Mouse (Mus musculus): ENCODE results near the gene Krtcap2.
"Not testable (repeated sequence)": the region's sequence is repeated elsewhere in the genome, so short reads cannot be mapped to it uniquely, and the experiment has no call there.

Krtcap2 gene

DNA sequence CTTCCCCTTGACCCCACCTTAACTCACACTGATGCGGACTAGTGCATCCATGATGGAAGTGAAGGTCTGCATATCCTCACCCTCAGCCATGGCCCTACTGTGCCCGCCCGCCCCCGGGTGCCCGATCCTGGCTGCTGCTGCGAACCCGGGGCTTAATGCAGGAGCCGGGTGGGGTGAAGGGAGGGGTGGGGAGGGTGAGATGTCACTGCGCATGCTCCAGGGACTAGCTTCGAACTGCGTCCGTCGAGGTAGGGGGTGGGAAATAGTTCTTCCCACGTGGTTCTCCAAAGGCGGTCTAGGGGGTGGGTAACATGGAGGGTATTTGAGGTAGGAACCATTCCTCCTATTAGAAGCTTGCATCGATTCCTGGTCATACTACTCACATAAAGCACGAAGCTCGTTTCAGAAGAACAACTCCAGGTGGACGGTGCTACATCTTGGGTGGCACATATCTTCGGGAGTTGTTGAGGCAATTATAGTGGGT lies at the start of gene Krtcap2:
Krtcap2 (plus strand) TSS at position 279 of the 484 bp plus-strand sequence.
- peak; percentile 80 for DNase-seq

- peak; percentile 92 for DNase-seq
Observed at GRCm38 (mm10) chr3:89195979-89196877, 49.5 kb upstream of the Krtcap2 start.

DNA sequence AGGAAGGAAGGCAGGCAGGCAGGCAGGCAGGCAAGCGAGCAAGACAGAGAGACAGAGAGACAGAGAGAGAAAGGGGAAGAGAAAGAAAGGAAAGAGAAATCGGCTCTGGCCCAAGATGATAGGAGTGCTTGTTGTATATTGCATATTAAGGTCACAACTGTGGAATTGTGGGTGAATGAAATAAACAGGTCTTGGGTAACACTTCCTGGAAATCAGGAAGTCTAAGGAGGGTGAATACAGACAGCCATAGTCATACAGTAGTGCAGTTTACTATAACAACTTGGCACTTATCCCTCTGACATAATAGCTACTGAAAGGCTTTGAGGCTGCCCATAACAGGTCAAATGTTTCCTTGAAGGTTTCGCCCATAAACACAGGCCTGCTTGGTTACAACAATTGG lies 45.9 kb upstream of the Krtcap2 start:
- DNase-seq: no peak

DNA sequence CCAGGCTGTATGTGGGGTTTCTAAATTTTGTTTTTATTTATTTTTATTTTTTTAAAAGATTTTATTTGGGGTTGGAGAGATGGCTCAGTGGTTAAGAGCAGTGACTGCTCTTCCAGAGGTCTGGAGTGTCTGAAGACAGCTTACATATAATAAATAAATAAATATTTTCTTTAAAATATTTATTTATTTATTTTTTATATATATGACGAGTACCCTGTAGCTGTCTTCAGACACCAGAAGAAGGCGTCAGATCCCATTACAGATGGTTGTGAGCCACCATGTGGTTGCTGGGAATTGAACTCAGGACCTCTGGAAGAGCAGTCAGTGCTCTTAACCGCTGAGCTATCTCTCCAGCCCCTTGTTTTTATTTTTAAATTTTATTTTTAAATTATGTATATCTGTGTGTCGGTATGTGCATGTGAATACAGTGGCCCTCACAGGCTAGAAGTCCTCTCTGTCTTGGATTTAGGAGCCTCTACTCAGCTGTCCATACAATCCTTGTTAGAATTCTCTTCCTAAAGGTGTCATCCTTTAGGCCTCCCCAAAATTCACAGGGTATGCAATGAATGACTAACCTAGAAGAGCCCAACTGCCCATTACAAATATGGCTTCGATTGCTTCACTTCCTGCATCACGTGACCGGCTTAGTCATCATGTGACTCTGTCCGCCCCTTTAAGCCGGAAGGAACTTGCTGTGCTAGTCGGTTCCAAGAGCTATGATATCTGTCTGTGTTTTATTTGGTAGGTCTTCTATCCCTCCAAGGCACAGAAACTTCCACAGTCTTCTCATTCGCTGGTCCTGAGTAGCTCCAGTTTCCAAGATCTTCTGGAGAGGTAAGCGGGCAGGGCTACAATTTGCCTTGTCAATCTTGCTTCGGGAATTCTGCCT lies 43.3 kb upstream of the Krtcap2 start, which contains the start of gene Gba:
Gba (plus strand) TSS at position 676 of the 889 bp plus-strand sequence.
- peak; percentile 88 for DNase-seq

- DNase-seq: no peak
Observed at GRCm38 (mm10) chr3:89203142-89203514, 42.6 kb upstream of the Krtcap2 start.

- no peak for DNase-seq
Observed at GRCm38 (mm10) chr3:89206079-89206478, 39.7 kb upstream of the Krtcap2 start.

GRCm38 (mm10) chr3:89206695-89207094 lies 39.1 kb upstream of the Krtcap2 start:
- DNase-seq: no peak

GRCm38 (mm10) chr3:89208075-89208657 lies 37.6 kb upstream of the Krtcap2 start:
- DNase-seq: no peak

DNA sequence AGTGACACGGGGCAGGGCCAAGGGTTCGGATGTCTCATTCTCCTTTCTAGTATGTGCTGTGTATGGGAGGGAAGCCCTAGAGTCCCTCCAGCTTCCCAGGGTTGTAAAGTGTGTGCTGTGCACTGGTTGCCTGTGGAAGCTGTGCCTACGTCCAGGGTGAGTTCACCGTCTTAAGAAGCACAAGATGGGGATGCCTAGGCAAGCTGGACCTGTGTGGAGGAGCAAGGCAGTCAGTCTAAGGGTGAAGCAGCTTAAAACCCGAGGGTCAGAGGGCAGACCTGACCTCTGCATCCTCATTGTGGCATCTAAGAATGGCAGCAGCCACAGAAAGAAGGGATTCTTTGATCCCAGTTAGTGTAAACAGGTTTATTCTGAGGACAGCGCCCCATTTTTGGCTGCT lies 37.0 kb upstream of the Krtcap2 start:
- DNase-seq: no peak

DNA sequence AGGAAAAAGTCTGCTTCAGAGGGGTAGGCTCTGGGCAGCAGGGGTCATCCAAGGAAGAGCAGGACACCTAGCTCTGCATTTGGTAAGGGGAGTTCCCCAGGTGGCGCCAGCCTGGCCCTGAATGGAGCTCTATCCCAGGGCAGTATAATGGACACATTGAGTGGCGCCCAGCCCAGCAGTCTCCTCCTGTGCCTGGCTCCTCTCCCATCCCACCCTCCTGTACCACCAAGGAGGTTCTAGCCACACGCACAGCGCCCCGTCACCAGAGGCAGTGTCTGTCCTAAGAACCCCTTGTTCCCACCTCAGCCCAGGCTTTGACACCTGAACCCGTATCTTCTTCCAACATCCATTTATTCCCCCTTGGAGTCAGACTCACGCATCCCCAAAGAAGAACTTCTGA lies 36.0 kb upstream of the Krtcap2 start:
- DNase-seq: no peak

- no peak for DNase-seq
Observed at GRCm38 (mm10) chr3:89210162-89210561, 35.6 kb upstream of the Krtcap2 start.

GRCm38 (mm10) chr3:89210731-89211130 lies 35.0 kb upstream of the Krtcap2 start:
- no peak for DNase-seq

DNA sequence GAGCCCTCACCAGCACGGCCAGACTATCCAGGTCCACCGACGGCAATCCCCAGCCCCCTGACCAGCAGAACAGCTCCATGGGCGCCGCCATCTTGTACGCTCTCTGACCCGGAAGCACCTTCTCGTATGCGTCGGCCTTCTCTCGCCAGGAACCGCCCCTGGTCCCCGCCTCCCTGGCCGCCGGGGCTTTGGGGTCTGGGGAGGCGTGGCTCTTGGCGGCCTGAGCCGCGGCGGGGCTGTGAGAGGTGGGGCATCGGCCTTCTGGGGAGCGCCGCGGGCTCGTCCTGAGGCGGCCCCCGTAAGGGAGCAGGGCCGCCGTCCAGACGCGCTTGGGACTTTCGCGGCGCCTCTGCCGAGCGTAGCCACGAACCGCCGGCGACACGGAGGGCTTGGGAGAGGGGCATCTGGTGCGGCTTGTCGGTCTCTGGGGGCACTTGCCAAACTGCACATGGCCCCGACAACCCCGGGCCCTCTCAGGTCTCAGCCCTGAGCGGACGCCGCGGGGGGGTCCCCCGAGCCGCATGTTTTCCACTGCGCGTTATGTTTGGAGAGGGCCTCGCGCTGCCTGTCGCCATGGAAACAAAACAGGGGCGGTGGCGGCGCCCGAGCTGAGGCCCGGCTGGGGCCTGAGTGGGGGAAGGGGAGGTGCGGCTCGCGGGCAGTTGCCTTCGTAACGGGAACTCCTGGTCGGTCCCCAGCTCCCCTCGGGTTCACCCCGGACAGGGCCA lies 31.8 kb upstream of the Krtcap2 start:
- DNase-seq: peak; percentile 91

- no peak for DNase-seq
Observed at GRCm38 (mm10) chr3:89214681-89215411, 30.9 kb upstream of the Krtcap2 start, which contains the start of gene Thbs3. Thbs3 (plus strand) TSS chr3:89215180.

DNA sequence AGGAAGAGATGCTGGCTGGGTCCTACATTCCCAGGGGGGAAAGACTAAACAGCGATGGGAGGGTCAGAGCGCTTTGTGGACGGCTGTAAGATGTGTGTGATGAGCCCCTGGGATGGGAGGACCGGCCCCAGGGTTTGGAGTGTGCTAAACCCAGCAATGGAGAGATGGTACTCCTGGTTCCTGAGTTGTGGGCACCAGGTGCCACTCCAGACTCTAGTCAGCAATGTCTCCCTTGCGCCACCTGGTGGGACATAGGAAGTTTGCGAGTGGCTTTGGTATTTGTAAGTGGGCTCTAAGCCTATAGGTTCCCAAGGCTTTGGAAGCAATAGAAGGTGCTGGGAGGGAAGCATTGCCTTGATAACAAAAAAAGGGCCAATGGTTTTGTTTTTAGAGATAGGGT lies 29.9 kb upstream of the Krtcap2 start:
- DNase-seq: peak; percentile 87

GRCm38 (mm10) chr3:89216407-89216806 lies 29.4 kb upstream of the Krtcap2 start:
- not testable (repeated sequence) for DNase-seq

GRCm38 (mm10) chr3:89218271-89218670 lies 27.5 kb upstream of the Krtcap2 start:
- no peak for DNase-seq

DNA sequence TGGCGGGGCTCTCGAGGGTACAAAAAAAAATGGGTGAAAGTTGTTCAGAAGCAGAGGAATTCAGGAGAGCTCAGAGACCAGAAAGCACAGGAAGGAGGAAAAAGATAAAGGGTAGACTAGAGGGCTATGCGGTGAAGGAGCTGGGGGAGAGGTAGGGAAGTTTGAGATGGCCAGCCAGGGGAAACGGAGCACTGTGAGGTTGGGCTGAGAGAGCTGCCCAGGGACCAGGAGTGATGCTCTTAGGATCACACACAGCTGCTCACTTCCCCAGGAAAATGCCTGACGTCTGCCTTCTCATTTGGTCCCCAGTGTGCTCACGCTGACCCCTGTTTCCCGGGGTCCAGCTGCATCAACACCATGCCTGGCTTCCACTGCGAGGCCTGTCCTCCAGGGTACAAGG lies 26.2 kb upstream of the Krtcap2 start:
- no peak for DNase-seq

DNA sequence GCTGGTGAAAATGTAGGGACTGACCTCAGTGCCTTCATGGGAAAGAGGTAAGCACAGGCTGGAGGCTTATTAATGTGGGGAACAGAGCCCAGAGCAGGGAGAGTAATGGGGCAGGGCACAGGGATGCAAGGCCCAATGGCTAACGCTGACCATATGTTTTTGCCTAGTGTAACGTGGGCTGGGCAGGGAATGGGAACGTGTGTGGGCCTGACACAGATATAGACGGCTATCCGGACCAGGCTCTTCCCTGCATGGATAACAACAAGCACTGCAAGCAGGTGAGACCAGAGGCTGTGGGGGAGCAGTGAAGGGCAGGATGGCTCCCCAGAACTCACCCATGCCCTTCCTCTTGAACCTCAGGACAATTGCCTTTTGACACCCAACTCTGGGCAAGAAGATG lies 24.6 kb upstream of the Krtcap2 start:
- DNase-seq: no peak

DNA sequence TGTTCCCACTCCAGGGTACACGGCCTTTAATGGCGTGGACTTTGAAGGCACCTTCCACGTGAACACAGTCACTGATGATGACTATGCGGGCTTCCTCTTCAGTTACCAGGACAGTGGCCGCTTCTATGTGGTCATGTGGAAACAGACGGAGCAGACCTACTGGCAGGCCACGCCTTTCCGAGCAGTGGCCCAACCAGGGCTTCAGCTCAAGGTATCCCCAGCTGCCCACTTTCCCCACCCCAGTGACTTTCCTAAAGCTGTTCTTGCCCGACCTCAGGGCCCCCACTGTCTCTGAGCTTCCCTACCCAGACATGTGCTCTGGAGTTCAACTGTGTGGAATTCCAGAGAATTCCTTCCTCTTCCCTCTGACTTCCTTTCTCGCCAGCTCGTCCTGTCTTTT lies 21.0 kb upstream of the Krtcap2 start:
- DNase-seq: no peak

DNA sequence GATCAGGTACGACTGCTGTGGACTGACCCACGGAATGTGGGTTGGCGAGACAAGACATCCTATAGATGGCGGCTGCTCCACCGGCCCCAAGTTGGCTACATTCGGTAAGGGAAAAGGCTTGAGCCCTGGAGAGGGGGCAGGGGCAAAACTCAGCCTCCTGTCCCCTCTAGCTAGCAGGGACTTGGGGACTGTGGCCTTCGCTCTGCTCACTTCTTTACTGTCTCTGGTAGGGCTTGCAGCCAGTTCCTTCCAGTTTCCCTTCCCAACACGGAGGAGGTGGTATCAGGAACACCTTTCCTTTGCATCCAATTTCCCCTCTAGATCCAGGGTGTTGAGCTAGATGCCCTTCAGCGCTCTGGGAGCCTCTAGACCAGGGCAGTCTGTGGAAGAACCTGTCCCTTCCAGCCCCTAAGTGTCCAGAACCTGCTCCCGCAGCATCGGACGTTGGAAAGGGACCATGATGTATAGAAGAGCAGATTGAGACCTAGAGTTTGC lies 20.4 kb upstream of the Krtcap2 start:
- DNase-seq: no peak

All from layer of hippocampus, adult 9-11 months (tissue).